Mouse (Mus musculus) brain, embryonic 14.5 days (tissue): ENCODE measurements around the gene Mlana.
A peak's percentile ranks its signal among the peaks of the same experiment; 100 is the strongest.

Experiments
- CTCF ChIP-seq: fragments of 200-500 bp; IDR thresholded peaks from 2 replicates; pipeline ENCODE4 v1.5.1; 2012; ENCODE audit warnings: inconsistent platforms, mild to moderate bottlenecking, moderate library complexity, borderline replicate concordance; ENCODE audit not compliant: insufficient read depth, insufficient read length; ENCODE audit errors: extremely low read depth
- POLR2A ChIP-seq: fragments of 200-500 bp; IDR thresholded peaks from 2 replicates; pipeline ENCODE4 v1.6.1; 2012; ENCODE audit warnings: mild to moderate bottlenecking, inconsistent platforms, borderline replicate concordance; ENCODE audit not compliant: poor library complexity, insufficient read depth, insufficient read length, severe bottlenecking; ENCODE audit errors: extremely low read depth

GRCm38 (mm10) chr19:29739608-29740007 is 42.0 kb downstream of the Mlana start:
- TF ChIP-seq CTCF (peak; percentile 4; the same call in 1 of the 2 replicates), POLR2A (no peak)
